Mouse (Mus musculus) MEL (cell line): ENCODE measurements around the gene Itpr2. TPM values are rescaled to one million over a fixed set of nuclear protein-coding genes. Genes with fewer than 3 reads are reported as not detected.

Source experiments
- DNase-seq: peaks from one replicate; pipeline ENCODE4 v3.0.0; 2011; ENCODE audit warnings: low read depth, low spot score
- H3K27ac ChIP-seq: 2 replicates; pipeline ENCODE4 v1.5.1; 2012; ENCODE audit warnings: low read depth, mild to moderate bottlenecking, control low read depth, low read length, moderate library complexity; ENCODE audit not compliant: control insufficient read depth
- H3K27me3 ChIP-seq, 2 experiments: fragments of 150-350 bp in 1 of 2; sonication (generic) in 1 of 2; 2 replicates each; pipeline ENCODE4 v1.6.1; 2012; ENCODE audit warnings: low read length in 2 of 2, mild to moderate bottlenecking in 2 of 2, improper control_type of control experiment in 1 of 2, moderate library complexity in 1 of 2; ENCODE audit not compliant: insufficient read depth in 2 of 2, control insufficient read depth in 1 of 2
- H3K36me3 ChIP-seq, 2 experiments: 2 replicates each; pipeline ENCODE4 v1.6.1; 2012 to 2014; ENCODE audit warnings: low read length in 2 of 2, improper control_type of control experiment in 1 of 2, inconsistent platforms in 1 of 2, mild to moderate bottlenecking in 1 of 2; ENCODE audit not compliant: insufficient read depth in 2 of 2, control insufficient read depth in 1 of 2
- H3K4me1 ChIP-seq, 2 experiments: fragments of 150-350 bp in 1 of 2; sonication (generic) in 1 of 2; 2 replicates each; pipeline ENCODE4 v1.6.1; 2012; ENCODE audit warnings: low read length in 2 of 2, improper control_type of control experiment in 1 of 2, mild to moderate bottlenecking in 1 of 2; ENCODE audit not compliant: insufficient read depth in 2 of 2, control insufficient read depth in 1 of 2
- H3K4me3 ChIP-seq, 2 experiments: fragments of 150-350 bp in 1 of 2; sonication (generic) in 1 of 2; 2 replicates each; pipeline ENCODE4 v1.5.1; 2012; ENCODE audit warnings: low read depth in 2 of 2, low read length in 2 of 2, mild to moderate bottlenecking in 2 of 2, moderate library complexity in 2 of 2, control low read depth in 1 of 2, improper control_type of control experiment in 1 of 2; ENCODE audit not compliant: control insufficient read depth in 1 of 2, insufficient read depth in 1 of 2
- H3K79me2 ChIP-seq: 2 replicates; pipeline ENCODE4 v1.6.1; 2012; ENCODE audit warnings: mild to moderate bottlenecking, low read length, moderate library complexity; ENCODE audit not compliant: control insufficient read depth, poor library complexity, insufficient read depth
- H3K9ac ChIP-seq: 2 replicates; pipeline ENCODE4 v1.6.1; 2012; ENCODE audit warnings: low read depth, mild to moderate bottlenecking, control low read depth, low read length, moderate library complexity; ENCODE audit not compliant: control insufficient read depth, poor library complexity, severe bottlenecking
- H3K9me3 ChIP-seq: fragments of 150-350 bp; sonication (generic); replicated peaks from 2 replicates; pipeline ENCODE4 v1.6.1; 2012; ENCODE audit warnings: mild to moderate bottlenecking, low read length, improper control_type of control experiment, moderate library complexity; ENCODE audit not compliant: insufficient read depth
- BHLHE40 ChIP-seq: IDR thresholded peaks from 2 replicates; pipeline ENCODE4 v1.6.1; 2012; ENCODE audit warnings: low read depth, mild to moderate bottlenecking, inconsistent platforms, low read length, improper control_type of control experiment, borderline replicate concordance
- CHD1 ChIP-seq: IDR thresholded peaks from 2 replicates; pipeline ENCODE4 v1.6.1; 2012; ENCODE audit warnings: low read depth, mild to moderate bottlenecking, inconsistent platforms, low read length, improper control_type of control experiment
- CHD2 ChIP-seq: IDR thresholded peaks from 2 replicates; pipeline ENCODE4 v1.6.1; 2011; ENCODE audit warnings: low read length, improper control_type of control experiment
- ETS1 ChIP-seq: IDR thresholded peaks from 2 replicates; pipeline ENCODE4 v1.6.1; 2012; ENCODE audit warnings: low read depth, mild to moderate bottlenecking, inconsistent platforms, low read length, improper control_type of control experiment, moderate library complexity
- MAFK ChIP-seq: IDR thresholded peaks from 2 replicates; pipeline ENCODE4 v1.6.1; 2011; ENCODE audit warnings: low read depth, mild to moderate bottlenecking, low read length, improper control_type of control experiment, borderline replicate concordance
- MXI1 ChIP-seq: IDR thresholded peaks from 2 replicates; pipeline ENCODE4 v1.6.1; 2011; ENCODE audit warnings: mild to moderate bottlenecking, low read depth, low read length, improper control_type of control experiment
- MYC ChIP-seq: IDR thresholded peaks from 2 replicates; pipeline ENCODE4 v1.6.1; 2011; ENCODE audit warnings: low read depth, mild to moderate bottlenecking, low read length, improper control_type of control experiment, moderate library complexity
- POLR2A ChIP-seq, 2 experiments: IDR thresholded peaks; 2 replicates each; pipeline ENCODE4 v1.6.1; 2011 to 2012; ENCODE audit warnings: low read length in 2 of 2, mild to moderate bottlenecking in 2 of 2, control low read depth in 1 of 2, improper control_type of control experiment in 1 of 2, low read depth in 1 of 2, moderate library complexity in 1 of 2; ENCODE audit not compliant: control insufficient read depth in 1 of 2, insufficient read depth in 1 of 2, poor library complexity in 1 of 2
- POLR2AphosphoS2 ChIP-seq: IDR thresholded peaks from 2 replicates; pipeline ENCODE4 v1.6.1; 2011; ENCODE audit warnings: low read length, improper control_type of control experiment
- SIN3A ChIP-seq: IDR thresholded peaks from 2 replicates; pipeline ENCODE4 v1.6.1; 2012; ENCODE audit warnings: low read length, improper control_type of control experiment, inconsistent platforms
- TBP ChIP-seq: IDR thresholded peaks from 2 replicates; pipeline ENCODE4 v1.8.0; 2011; ENCODE audit warnings: low read depth, low read length, improper control_type of control experiment
- USF1 ChIP-seq: IDR thresholded peaks from 2 replicates; pipeline ENCODE4 v1.6.1; 2014; ENCODE audit warnings: low read depth, mild to moderate bottlenecking, inconsistent platforms, low read length, improper control_type of control experiment, moderate library complexity
- ZC3H11A ChIP-seq: IDR thresholded peaks from 2 replicates; pipeline ENCODE4 v1.6.1; 2012; ENCODE audit warnings: low read depth, mild to moderate bottlenecking, inconsistent platforms, low read length, improper control_type of control experiment
- ZKSCAN1 ChIP-seq: IDR thresholded peaks from 2 replicates; pipeline ENCODE4 v1.6.1; 2012; ENCODE audit warnings: low read depth, mild to moderate bottlenecking, inconsistent platforms, low read length, improper control_type of control experiment, moderate library complexity
- ZNF384 ChIP-seq: IDR thresholded peaks from 2 replicates; pipeline ENCODE4 v1.6.1; 2012; ENCODE audit warnings: low read depth, mild to moderate bottlenecking, inconsistent platforms, low read length, improper control_type of control experiment
- polyA plus RNA-seq, 2 experiments: library from polyadenylated mRNA; stranded (reverse) in 1 of 2; unstranded in 1 of 2; fragments of >175 nt in 1 of 2; fragments of >200 nt in 1 of 2; gene quantifications; 2 replicates each; pipeline versions ENCODE4 v1.2.1 to v1.2.4; 2012; ENCODE audit warnings: low replicate concordance in 2 of 2, low read depth in 1 of 2; ENCODE audit not compliant: insufficient read length in 2 of 2, insufficient read depth in 1 of 2, missing spikeins in 1 of 2
- total RNA-seq: library from RNA; depleted of rRNA; stranded (reverse); fragments of 300-350 nt; gene quantifications from 2 replicates; pipeline ENCODE4 v1.2.3, GENCODE M21; 2012

The Itpr2 gene
- total and polyA plus RNA-seq, 3 experiments: 1.5 to 3.0 TPM; not detected in 1

GRCm38 (mm10) chr6:146402905-146403642 lies 98.9 kb downstream of the Itpr2 start (continued):
- no peak for TF ChIP-seq SIN3A
- no peak for TF ChIP-seq ZKSCAN1
- no peak for TF ChIP-seq TBP
- TF ChIP-seq, all 39 proteins: peak for 0

GRCm38 (mm10) chr6:146397803-146398202 lies 104.2 kb downstream of the Itpr2 start:
- TF ChIP-seq POLR2AphosphoS2 (no peak), USF1 (no peak), MYC (no peak), TBP (no peak), ETS1 (no peak), MXI1 (no peak), CHD1 (no peak), CHD2 (no peak), BHLHE40 (no peak), POLR2A (IDR thresholded peaks at IDR 0.05; ENCODE audit: control insufficient read depth in 1 of 2, insufficient read depth in 1 of 2, low read depth in 1 of 2, low read length in 2 of 2, poor library complexity in 1 of 2) (no peak), ZC3H11A (no peak), ZNF384 (no peak)
- H3K9me3 ChIP-seq: no peaks in the 10 kb centered on the region
- no peak overlapping the region for H3K27ac ChIP-seq
- H3K36me3 ChIP-seq: no peaks in the 10 kb centered on the region
- DNase-seq: no peak
- no peak overlapping the region for H3K9ac ChIP-seq
- H3K4me3 ChIP-seq: no peak overlapping the region
- no peaks in the 10 kb centered on the region for H3K27me3 ChIP-seq
- H3K79me2 ChIP-seq: no peaks in the 10 kb centered on the region
- no peaks in the 10 kb centered on the region for H3K4me1 ChIP-seq

- Histone ChIP-seq H3K79me2 (no peaks in the 10 kb centered on the region), H3K9me3 (no peaks in the 10 kb centered on the region), H3K4me1 (no peaks in the 10 kb centered on the region), H3K9ac (no peak overlapping the region), H3K36me3 (no peaks in the 10 kb centered on the region), H3K27ac (no peak overlapping the region), H3K27me3 (no peaks in the 10 kb centered on the region), H3K4me3 (no peak overlapping the region)
- DNase-seq: no peak
- TF ChIP-seq MAFK: no peak
These were observed 105.8 kb downstream of the Itpr2 start for GRCm38 (mm10) chr6:146396253-146396652.
